Mouse (Mus musculus) left cerebral cortex, postnatal 36 days (tissue): ENCODE measurements around the gene Osbp2. TPM values are rescaled to one million over a fixed set of nuclear protein-coding genes. Genes with fewer than 3 reads are reported as not detected.
A peak's percentile ranks its signal among the peaks of the same experiment; 100 is the strongest.

Source experiments
- DNase-seq, 2 experiments: peaks; one replicate each; pipeline ENCODE4 v3.0.0; 2021 to 2022; ENCODE audit warnings: low spot score in 2 of 2, mixed read lengths in 1 of 2
- intact Hi-C: fragments of 180-260 bp; cut with DNase I; formaldehyde crosslinking; loops from one replicate; pipeline ENCODE4 v1.15.1; 2025
- total RNA-seq, 2 experiments: library from RNA; stranded (reverse); gene quantifications; 2 replicates each; pipeline ENCODE4 v1.2.3; 2021

The Osbp2 gene
- total RNA-seq, 2 experiments from 2014 or later: 128 to 164 TPM

- intact Hi-C loops: no loop called here
- DNase-seq: no peak
These were observed 136.1 kb downstream of the Osbp2 start for GRCm38 (mm10) chr11:3727438-3728105.

GRCm38 (mm10) chr11:3725331-3726054, 138.2 kb downstream of the Osbp2 start:
- intact Hi-C loops: no loop called here
- DNase-seq: no peak

- intact Hi-C loops: loop anchor here (5.0 kb wide), 1 partner anchor 38 kb away; no protein-coding TSS in a partner anchor
These were observed 139.0 kb downstream of the Osbp2 start for GRCm38 (mm10) chr11:3724726-3725125.

DNA sequence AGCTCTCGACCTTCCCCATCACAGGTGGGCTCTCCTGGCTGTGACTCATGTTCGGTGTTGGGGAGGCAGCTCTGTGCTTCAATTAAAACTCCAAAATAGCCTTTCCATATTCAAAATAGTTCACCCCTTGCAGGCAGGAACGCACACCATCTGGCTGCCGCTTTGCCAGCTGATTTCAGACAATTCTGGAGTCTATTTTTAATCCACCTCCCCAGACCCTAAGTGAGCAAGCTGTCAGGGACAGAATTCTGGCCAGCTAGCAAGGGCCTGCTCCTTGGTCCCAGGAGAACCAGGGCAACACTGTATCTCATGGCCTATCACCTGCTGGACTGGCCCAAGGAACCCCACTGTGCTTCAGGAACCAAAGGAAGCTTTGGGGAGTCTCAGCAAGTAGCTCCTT, 139.8 kb downstream of the Osbp2 start:
- intact Hi-C loops: loop anchor here (5.0 kb wide), 1 partner anchor 38 kb away; no protein-coding TSS in a partner anchor

More at GRCm38 (mm10) chr11:3724726-3725125, 139.0 kb downstream of the Osbp2 start:
- DNase-seq: peak in 1 of 2 experiments; percentile 55

GRCm38 (mm10) chr11:3722861-3723260, 140.8 kb downstream of the Osbp2 start:
- no peak for DNase-seq
- intact Hi-C loops: loop anchor here (5.0 kb wide), 1 partner anchor 39 kb away; no protein-coding TSS in a partner anchor

More for the DNA sequence above, 139.8 kb downstream of the Osbp2 start:
- peak; percentile 65 to 67 for DNase-seq

- no peak for DNase-seq
- intact Hi-C loops: loop anchor here (5.0 kb wide), 1 partner anchor 40 kb away; no protein-coding TSS in a partner anchor
These were observed 141.7 kb downstream of the Osbp2 start for GRCm38 (mm10) chr11:3722036-3722435.

DNA sequence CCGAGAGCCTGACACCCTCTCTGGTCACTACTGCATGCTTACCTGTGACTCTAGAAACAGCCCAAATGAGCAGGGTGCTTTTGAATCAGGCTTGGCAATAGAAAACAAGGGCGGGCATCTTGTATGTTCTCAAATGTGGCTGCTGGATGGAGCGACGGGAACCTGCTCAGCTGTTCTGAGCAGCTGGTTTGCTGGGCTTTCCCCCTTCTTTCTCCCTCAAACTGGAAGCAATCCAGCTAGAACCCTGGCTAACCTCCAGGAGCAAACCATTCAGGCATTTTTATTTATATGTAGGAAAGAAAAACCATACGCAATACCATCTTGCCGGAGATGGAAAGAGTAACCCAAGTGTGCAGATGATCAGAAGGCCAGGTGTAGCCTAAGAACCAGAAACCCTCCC, 147.0 kb downstream of the Osbp2 start:
- no peak for DNase-seq
- intact Hi-C loops: loop anchor here (10.0 kb wide), 1 partner anchor 198 kb away; the partner anchor contains the start of gene Slc35e4

- DNase-seq: peak; percentile 71 to 73
- intact Hi-C loops: loop anchor here (1.0 to 10.0 kb wide), 2 partner anchors 72 to 200 kb away; partner anchors contain the start of gene Slc35e4
These were observed 149.2 kb downstream of the Osbp2 start for GRCm38 (mm10) chr11:3714486-3714885.

DNA sequence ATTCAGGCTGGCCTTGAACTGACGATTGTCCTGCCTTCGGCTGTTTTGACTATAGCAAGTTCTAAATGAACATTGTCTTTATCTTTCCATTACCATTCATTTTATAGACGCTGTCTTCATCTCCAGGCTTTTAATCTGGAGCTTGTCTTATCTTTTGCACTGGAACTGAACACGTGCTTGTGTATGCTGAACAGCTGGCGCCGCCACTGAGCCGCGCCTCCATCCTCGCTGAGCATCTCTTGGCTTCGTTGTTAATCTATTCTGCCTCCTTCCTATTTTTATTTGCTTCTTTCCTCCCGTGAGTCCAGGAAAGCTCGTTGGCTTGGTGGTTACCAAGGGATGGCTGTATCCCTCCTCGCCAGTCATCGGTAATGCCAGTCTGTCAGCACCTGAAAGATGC, 153.5 kb downstream of the Osbp2 start:
- DNase-seq: no peak
- intact Hi-C loops: loop anchor here (10.0 kb wide), 1 partner anchor 205 kb away; the partner anchor contains the start of gene Slc35e4

DNA sequence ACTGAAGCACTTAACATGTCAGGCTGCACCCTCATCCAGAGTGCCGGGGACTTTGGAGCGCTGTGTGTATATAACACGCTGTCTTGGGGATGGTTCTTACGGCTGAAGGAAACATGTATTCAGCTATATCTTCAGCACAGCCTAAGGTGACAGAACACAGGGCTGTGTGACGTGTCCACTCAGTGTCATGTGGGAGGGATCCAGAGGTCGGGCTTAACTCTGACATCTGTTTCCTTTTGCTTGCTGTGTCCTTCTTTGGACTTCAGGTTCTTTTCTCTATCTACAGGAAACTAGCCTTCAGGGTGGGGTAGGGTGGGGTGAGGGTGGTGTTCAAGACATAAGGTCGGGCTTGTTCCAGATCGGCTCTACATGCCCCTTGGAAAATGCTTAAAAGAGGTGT, 156.6 kb downstream of the Osbp2 start:
- no peak for DNase-seq
- intact Hi-C loops: no loop called here

DNA sequence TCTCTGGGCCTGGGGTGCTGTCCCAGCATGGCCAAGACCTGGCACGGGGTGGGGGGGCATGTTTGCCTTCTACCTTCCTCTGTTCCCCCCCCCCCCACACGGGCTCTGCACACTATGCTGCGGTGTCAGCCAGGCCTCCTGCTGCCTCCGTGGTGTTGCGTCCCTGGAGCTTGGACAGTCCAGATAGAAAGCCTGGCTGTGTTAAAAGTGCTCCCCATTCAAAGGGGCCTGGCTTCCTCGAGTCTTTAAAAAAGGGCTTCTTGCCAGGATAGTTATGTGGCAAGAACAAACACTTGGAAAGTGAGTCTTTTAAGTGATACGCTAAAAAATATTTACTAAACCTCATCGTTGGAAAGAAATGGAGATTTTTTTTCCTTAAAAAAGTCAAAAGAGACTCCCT, 159.3 kb downstream of the Osbp2 start:
- DNase-seq: no peak
- intact Hi-C loops: no loop called here

DNA sequence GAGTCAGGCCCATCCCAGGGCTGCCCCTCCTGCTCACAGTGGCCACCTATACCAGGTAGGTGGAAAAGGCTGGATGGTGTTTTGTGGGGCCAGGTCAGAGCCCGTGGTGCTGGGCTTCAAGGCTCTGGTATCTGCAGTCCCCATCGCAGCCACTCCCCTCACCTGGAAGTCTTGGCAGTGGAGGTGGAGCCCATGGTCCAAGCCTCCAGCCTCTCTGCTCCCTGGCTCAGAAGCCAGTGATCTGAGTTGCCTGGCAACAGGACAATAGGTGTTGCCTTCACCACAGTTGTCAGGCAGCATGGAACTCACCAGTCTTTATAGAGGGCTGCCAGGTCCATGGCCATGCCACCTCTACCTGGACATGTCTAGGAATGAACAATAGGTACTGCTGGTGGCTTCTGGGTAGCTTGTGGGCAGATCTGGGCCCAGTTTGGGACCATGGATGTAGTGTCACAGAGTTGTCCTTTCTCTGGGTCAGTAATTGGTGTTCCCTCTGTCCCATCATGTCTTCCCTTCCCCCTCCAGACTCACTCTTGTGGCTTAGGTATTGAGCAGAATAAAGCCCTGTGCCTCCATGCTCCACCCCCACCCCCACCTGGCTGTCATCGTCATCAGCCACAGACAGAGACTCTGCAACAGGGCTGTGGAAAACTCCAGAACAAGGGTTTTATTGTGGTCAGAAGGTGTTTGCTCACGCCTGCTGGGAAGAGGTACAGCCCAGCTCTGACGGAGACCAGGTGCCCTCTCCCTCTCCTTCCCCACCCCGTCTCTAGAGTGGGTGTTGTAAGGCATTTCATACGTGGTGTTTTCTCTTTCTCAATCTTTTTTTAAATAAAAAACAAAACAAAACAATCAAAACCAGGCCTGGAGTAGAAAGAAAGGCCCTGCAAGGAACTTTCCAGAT, 160.4 kb downstream of the Osbp2 start:
- intact Hi-C loops: no loop called here
- no peak for DNase-seq

- no peak for DNase-seq
- intact Hi-C loops: loop anchor here (5.0 kb wide), 1 partner anchor 90 kb away; no protein-coding TSS in a partner anchor
These were observed 166.3 kb downstream of the Osbp2 start for GRCm38 (mm10) chr11:3697441-3697840.

DNA sequence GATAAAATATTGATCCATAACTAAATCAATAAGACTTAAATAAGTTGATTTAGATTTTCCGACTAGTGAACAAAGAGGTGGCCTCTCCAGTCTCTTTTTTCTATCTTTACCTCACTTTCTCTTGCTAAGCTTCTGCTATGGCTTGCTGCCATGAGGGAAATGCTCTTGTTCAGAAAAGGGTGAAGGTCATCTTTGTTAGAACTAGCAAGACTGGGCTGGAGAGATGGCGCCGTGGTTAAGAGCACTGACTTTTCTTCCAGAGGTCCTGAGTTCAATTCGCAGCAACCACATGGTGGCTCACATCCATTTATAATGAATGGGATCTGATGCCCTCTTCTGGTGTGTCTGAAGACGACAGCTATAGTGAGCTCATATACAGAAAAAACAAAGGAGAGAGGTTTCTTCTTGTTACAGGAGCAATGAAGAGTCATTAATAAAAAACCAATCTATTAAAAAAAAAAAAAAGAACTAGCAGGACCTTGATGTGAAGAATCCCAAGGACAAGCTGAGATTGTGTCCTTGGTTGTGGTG, 167.6 kb downstream of the Osbp2 start:
- intact Hi-C loops: loop anchor here (5.0 kb wide), 1 partner anchor 91 kb away; no protein-coding TSS in a partner anchor
- no peak for DNase-seq

- DNase-seq: no peak
- intact Hi-C loops: no loop called here
These were observed 172.0 kb downstream of the Osbp2 start for GRCm38 (mm10) chr11:3691746-3692145.

GRCm38 (mm10) chr11:3686885-3687284, 176.8 kb downstream of the Osbp2 start:
- intact Hi-C loops: no loop called here
- DNase-seq: no peak

DNA sequence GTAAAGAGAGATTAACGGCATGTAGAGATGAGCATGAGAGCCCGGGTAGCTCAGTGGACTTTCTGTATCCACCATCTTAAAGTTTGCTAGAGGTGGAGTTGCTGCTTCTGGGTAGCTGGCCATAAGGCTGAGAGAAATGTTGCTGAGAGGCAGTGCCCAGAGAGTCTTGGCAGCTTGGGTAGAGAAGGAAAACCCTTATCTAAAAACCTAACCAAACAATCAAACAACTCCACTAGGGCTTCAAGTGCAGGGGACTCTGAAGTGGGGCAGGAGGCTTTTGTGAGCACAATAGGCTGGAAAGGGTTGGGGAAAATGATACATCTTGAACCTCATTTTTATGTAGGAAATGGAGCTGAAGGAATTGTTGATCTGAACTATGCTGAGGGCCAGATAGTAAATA, 177.4 kb downstream of the Osbp2 start:
- intact Hi-C loops: no loop called here
- no peak for DNase-seq

- DNase-seq: no peak
- intact Hi-C loops: no loop called here
These were observed 178.3 kb downstream of the Osbp2 start for GRCm38 (mm10) chr11:3685431-3685830.

GRCm38 (mm10) chr11:3684723-3685430, 178.8 kb downstream of the Osbp2 start:
- DNase-seq: no peak
- intact Hi-C loops: no loop called here
